Comparison of ENCODE assay signal across 8 mouse cellular contexts in genomic region chr2:13413520-13414178, GRCm38 (mm10).
DNase-seq lines count a peak whose midpoint lies in the region; ATAC-seq and TF ChIP-seq lines count a peak whose summit lies in the region.

No protein-coding gene starts in this region.

- H3K9ac ChIP-seq in forebrain, embryonic 15.5 days (replicated peaks) = no peak overlapping the region
- no peak overlapping the region for H3K9ac ChIP-seq in intestine, embryonic 14.5 days (ENCODE audit: low read length)
- H3K9ac ChIP-seq in liver, postnatal 0 days (replicated peaks) = no peak overlapping the region

- H3K36me3 ChIP-seq in forebrain, embryonic 15.5 days = no peaks in the 10 kb centered on the region
- H3K36me3 ChIP-seq in intestine, embryonic 14.5 days (ENCODE audit: control insufficient read depth, insufficient read depth, low read length) = no peaks in the 10 kb centered on the region
- no peaks in the 10 kb centered on the region for H3K36me3 ChIP-seq in liver, postnatal 0 days (replicated peaks; ENCODE audit: insufficient read depth, low read length)

- H3K4me3 ChIP-seq in forebrain, embryonic 15.5 days = no peak overlapping the region
- no peak overlapping the region for H3K4me3 ChIP-seq in intestine, embryonic 14.5 days (ENCODE audit: low read depth, low read length)
- H3K4me3 ChIP-seq in liver, postnatal 0 days (ENCODE audit: low read depth, low read length) = no peak overlapping the region

- no peaks in the 10 kb centered on the region for H3K9me3 ChIP-seq in forebrain, embryonic 15.5 days
- no peaks in the 10 kb centered on the region for H3K9me3 ChIP-seq in intestine, embryonic 14.5 days (ENCODE audit: control insufficient read depth, low read length)
- no peaks in the 10 kb centered on the region for H3K9me3 ChIP-seq in liver, postnatal 0 days (ENCODE audit: low read length)

- TF ChIP-seq CTCF in liver, postnatal 0 days (IDR thresholded peaks at IDR 0.05; ENCODE audit: low read depth) = no peak

- H3K4me2 ChIP-seq in forebrain, embryonic 15.5 days (replicated peaks) = no peak overlapping the region
- H3K4me2 ChIP-seq in intestine, embryonic 14.5 days (ENCODE audit: low read length) = no peak overlapping the region
- peak overlapping the region; percentile 15; the same call in 1 of the 2 replicates for H3K4me2 ChIP-seq in liver, postnatal 0 days (ENCODE audit: low read depth, low read length)

- peaks cover 7% of the 10 kb centered on the region; the same call in 1 of the 2 replicates for H3K4me1 ChIP-seq in forebrain, embryonic 15.5 days
- peaks cover 3% of the 10 kb centered on the region; the same call in 1 of the 2 replicates for H3K4me1 ChIP-seq in intestine, embryonic 14.5 days (replicated peaks; ENCODE audit: control insufficient read depth, insufficient read depth, low read length)
- H3K4me1 ChIP-seq in liver, postnatal 0 days (ENCODE audit: insufficient read depth) = peaks cover 7% of the 10 kb centered on the region

- peak; percentile 91 for DNase-seq in CD4-positive, CD25-positive, alpha-beta regulatory T cell, adult 2 months (ENCODE audit: low read depth, low spot score)
- DNase-seq in T-cell, adult 2 months (ENCODE audit: low spot score) = peak; percentile 92
- DNase-seq in intestine, embryonic 14.5 days (ENCODE audit: low spot score) = peak; percentile 58
- DNase-seq in liver, postnatal 0 days = peak; percentile 68
- peak; percentile 78 for DNase-seq in skeletal muscle tissue, adult 2 months (ENCODE audit: low read depth, low spot score)
- DNase-seq in right cerebral cortex, postnatal 25 days = no peak
- no peak for DNase-seq in ovary, adult 18-20 months (ENCODE audit: low spot score)

- 0 out of 2 replicates have a peak overlapping the region, but pooled peaks have one; percentile 31 for H3K27ac ChIP-seq in forebrain, embryonic 15.5 days (replicated peaks)
- peak overlapping the region; percentile 65 for H3K27ac ChIP-seq in intestine, embryonic 14.5 days (ENCODE audit: low read depth)
- peak overlapping the region; percentile 84 for H3K27ac ChIP-seq in liver, postnatal 0 days (ENCODE audit: low read depth)

- peak; percentile 81 for TF ChIP-seq EP300 in liver, postnatal 0 days (IDR thresholded peaks at IDR 0.05; ENCODE audit: low read depth)

- 42% methylated on average over 4 of the region's 4 CpGs for WGBS in forebrain, embryonic 15.5 days
- 48% methylated on average over 4 of the region's 4 CpGs for WGBS in intestine, embryonic 14.5 days
- 28% methylated on average over 4 of the region's 4 CpGs for WGBS in liver, postnatal 0 days (ENCODE audit: insufficient replicate concordance)

- ATAC-seq in forebrain, embryonic 15.5 days (replicated peaks) = peak; percentile 26; the same call in 1 of the 2 replicates
- ATAC-seq in intestine, embryonic 14.5 days (replicated peaks; ENCODE audit: low FRiP score, low TSS enrichment, low read depth) = peak; percentile 55
- peak; percentile 92 for ATAC-seq in liver, postnatal 0 days

- H3K27me3 ChIP-seq in forebrain, embryonic 15.5 days = no peaks in the 10 kb centered on the region
- no peaks in the 10 kb centered on the region for H3K27me3 ChIP-seq in intestine, embryonic 14.5 days (replicated peaks; ENCODE audit: control insufficient read depth, insufficient read depth, low read length)
- no peaks in the 10 kb centered on the region for H3K27me3 ChIP-seq in liver, postnatal 0 days (ENCODE audit: insufficient read depth, low read length)

Comparison
In these comparisons a context has a peak if more than half of its experiments do, and no peak if none do; other contexts are left out.
1. DNase-seq: peak in CD4-positive, CD25-positive, alpha-beta regulatory T cell, adult 2 months (single experiment), T-cell, adult 2 months (single experiment), intestine, embryonic 14.5 days (single experiment), liver, postnatal 0 days (single experiment) and skeletal muscle tissue, adult 2 months (single experiment); none in right cerebral cortex, postnatal 25 days (single experiment) and ovary, adult 18-20 months (single experiment).
2. ATAC-seq: peak in every context shown above with its lines; median percentile 92 in liver, postnatal 0 days; 55 in intestine, embryonic 14.5 days; 26 in forebrain, embryonic 15.5 days.
3. H3K27ac ChIP-seq: peak in every context shown above with its lines; median percentile 84 in liver, postnatal 0 days; 65 in intestine, embryonic 14.5 days; 31 in forebrain, embryonic 15.5 days.